Mouse (Mus musculus) lung, adult 2 months (tissue): Measurements from ENCODE around the gene Acsf2.

Experiments used
- CTCF ChIP-seq: fragments of 200-500 bp; IDR thresholded peaks from 2 replicates; pipeline ENCODE4 v1.5.1; 2011; ENCODE audit warnings: mild to moderate bottlenecking, low read length, control low read depth; ENCODE audit not compliant: insufficient read depth
- POLR2A ChIP-seq: fragments of 200-500 bp; IDR thresholded peaks from 2 replicates; pipeline ENCODE4 v1.6.1; 2011; ENCODE audit warnings: low read depth, mild to moderate bottlenecking, control low read depth, low read length, borderline replicate concordance; ENCODE audit errors: extremely low read depth

DNA sequence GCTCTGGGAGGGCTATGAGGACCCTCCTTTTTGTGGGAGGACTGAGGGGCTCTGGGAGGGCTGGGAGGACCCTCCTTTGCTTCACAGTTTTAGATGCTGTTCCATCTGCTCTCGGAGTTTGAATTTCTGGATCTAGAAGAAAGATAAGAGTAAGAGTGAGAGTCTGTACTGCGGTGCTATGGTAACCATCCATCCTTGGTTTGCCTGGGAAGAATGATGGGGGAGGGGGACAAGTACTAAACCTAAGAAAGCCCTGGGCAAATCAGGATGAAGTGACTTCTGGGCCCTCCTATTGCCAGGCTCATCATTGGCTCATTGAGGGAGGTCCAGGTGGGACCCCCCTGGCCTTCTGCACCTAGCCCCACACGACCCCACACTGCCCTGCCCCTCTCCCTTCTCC is 43.4 kb downstream of the Acsf2 start:
- TF ChIP-seq CTCF (no peak), POLR2A (no peak)
